Mouse (Mus musculus) layer of hippocampus, adult 9-11 months (tissue): ENCODE measurements at regions not wholly inside any gene's neighbourhood (a gene's known extent, or its start where the extent isn't known, plus 50 kb on each side); places are given as distances from the start of the nearest gene placed in this dataset.

Experiments
- DNase-seq: peaks from one replicate; pipeline ENCODE4 v3.0.0; 2022

GRCm38 (mm10) chr11:71414403-71415140 is 184.0 kb upstream of the Nlrp1b start:
- no peak for DNase-seq

GRCm38 (mm10) chr11:71415451-71415850 is 184.9 kb upstream of the Nlrp1b start:
- DNase-seq: no peak

GRCm38 (mm10) chr11:71422291-71422840 is 191.8 kb upstream of the Nlrp1b start:
- DNase-seq: peak; percentile 70

GRCm38 (mm10) chr11:71423242-71423641 is 192.7 kb upstream of the Nlrp1b start:
- DNase-seq: no peak

GRCm38 (mm10) chr11:71424879-71425278 is 194.3 kb upstream of the Nlrp1b start:
- DNase-seq: no peak

GRCm38 (mm10) chr11:71429739-71430138 is 199.2 kb upstream of the Nlrp1b start:
- DNase-seq: no peak

GRCm38 (mm10) chr11:71434241-71434640 is 203.7 kb upstream of the Nlrp1b start:
- no peak for DNase-seq

GRCm38 (mm10) chr11:71434886-71435285 is 204.4 kb upstream of the Nlrp1b start:
- no peak for DNase-seq

GRCm38 (mm10) chr11:71435745-71436144 is 205.2 kb upstream of the Nlrp1b start:
- no peak for DNase-seq

- DNase-seq: no peak
Observed at GRCm38 (mm10) chr11:71436335-71436734, 205.8 kb upstream of the Nlrp1b start.

GRCm38 (mm10) chr11:71436801-71437200 is 206.3 kb upstream of the Nlrp1b start:
- DNase-seq: peak; percentile 88

- peak; percentile 79 for DNase-seq
Observed at GRCm38 (mm10) chr11:71439871-71440270, 209.3 kb upstream of the Nlrp1b start.

GRCm38 (mm10) chr11:71440392-71440791 is 209.9 kb upstream of the Nlrp1b start:
- no peak for DNase-seq

- no peak for DNase-seq
Observed at GRCm38 (mm10) chr11:71444056-71444455, 213.5 kb upstream of the Nlrp1b start.

- no peak for DNase-seq
Observed at GRCm38 (mm10) chr11:71446641-71447040, 216.1 kb upstream of the Nlrp1b start.

GRCm38 (mm10) chr11:71447841-71448745 is 217.6 kb upstream of the Nlrp1b start:
- DNase-seq: peak; percentile 57

GRCm38 (mm10) chr11:71480094-71480493 is 249.6 kb upstream of the Nlrp1b start:
- no peak for DNase-seq

GRCm38 (mm10) chr11:71497863-71498262 is 251.9 kb upstream of the Wscd1 start:
- no peak for DNase-seq

- DNase-seq: no peak
Observed at GRCm38 (mm10) chr11:71498299-71498698, 251.4 kb upstream of the Wscd1 start.

GRCm38 (mm10) chr11:71502156-71502555 is 247.6 kb upstream of the Wscd1 start:
- DNase-seq: no peak

- no peak for DNase-seq
Observed at GRCm38 (mm10) chr11:71512271-71513066, 237.3 kb upstream of the Wscd1 start.

GRCm38 (mm10) chr11:71513067-71513350 is 236.7 kb upstream of the Wscd1 start:
- DNase-seq: no peak

GRCm38 (mm10) chr11:71515264-71515663 is 234.5 kb upstream of the Wscd1 start:
- DNase-seq: no peak
